Mouse (Mus musculus) regulatory T cell (primary cell): ENCODE results near the gene Ttc32.

Experiments
- in situ Hi-C: fragments of 300-600 bp; cut with MboI, MseI; formaldehyde crosslinking; loops from one replicate; pipeline ENCODE4 v1.15.1; 2025; ENCODE audit warnings: high pct_unique_total_duplicates

Ttc32 gene

DNA sequence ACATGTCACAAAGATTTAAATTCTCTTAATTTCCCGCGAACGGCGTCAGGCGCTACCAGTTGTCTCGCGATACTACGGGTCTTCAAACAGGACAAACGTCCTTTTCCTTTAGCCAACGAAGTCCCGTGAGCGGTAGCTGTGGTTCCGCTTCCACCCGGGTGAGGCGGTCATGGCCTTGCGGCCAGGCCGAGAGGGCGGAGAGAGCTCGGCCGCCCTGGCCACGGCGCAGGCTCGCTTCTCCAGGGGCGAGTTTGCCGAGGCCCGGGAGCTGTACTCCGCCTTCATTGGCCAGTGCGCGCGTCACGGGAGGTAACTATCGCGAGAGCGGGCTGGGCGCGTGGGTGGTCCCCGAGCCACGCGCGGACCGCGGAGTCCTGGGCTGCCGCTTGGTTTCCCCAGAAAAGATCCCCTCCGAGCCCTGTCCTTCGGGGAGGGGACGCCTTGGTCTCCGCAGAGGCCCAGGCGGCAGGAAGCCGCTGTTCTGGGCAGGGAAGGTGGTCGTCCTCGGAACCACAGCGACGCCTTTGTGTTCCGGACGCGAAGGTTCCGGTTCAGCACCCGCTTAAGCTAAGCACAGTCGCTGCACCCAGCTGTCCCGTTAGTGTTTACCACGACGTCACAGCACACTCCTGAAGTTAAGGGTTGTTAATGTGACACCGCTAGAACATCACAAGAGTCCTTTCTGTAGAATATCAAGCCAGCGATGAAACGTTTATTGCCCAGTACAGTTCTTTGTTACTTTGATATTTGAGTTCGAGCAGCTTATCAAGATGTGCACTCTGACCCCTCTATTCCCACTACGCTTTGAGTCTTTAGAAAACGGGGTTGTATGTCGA, at the start of gene Ttc32:
Gene Ttc32 (plus strand): TSS at position 110 of the 836 bp plus-strand sequence.
- in situ Hi-C loops = loop anchor here (5.0 to 25.0 kb wide), 2 partner anchors 108 to 818 kb away; partner anchors contain the start of genes Laptm4a and Ldah

DNA sequence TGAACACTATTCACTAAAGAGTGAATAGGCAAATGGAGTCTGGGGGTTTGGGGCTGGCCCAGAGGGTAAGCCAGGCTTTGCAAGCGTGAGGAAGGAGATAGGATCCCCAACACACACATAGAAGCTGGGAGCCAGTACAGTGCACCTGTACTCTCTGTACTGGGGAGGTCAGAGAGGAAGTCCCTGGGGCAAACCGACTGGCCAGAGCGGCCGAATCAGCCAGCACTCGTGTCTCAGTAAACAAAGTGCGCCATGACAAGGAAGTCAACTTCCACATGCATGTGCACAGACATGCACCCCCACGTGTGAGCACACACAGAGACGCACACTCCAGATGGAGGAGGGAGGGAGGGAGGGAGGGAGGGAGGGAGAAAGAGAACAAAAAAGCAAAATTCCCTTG, 36.6 kb upstream of the Ttc32 start:
- in situ Hi-C loops = no loop called here

DNA sequence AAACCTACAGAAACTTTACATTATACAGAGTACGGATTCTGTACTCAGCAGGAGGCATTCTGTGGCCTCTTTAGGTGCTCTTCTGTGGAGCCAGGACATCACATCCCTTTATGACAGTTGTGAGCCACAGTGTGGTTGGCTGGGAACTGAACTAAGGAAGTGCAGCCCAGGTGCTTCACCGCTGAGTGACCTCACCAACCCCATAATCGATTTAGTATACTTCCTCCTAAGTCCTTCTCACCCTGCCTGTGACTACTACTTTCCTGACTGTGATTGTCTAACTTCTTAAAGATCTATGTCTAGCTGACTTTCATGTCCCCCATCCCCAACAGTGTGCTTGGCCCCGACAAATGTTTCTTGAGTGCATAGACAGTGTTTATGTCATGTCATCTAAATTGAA, 31.5 kb upstream of the Ttc32 start:
- in situ Hi-C loops = no loop called here

DNA sequence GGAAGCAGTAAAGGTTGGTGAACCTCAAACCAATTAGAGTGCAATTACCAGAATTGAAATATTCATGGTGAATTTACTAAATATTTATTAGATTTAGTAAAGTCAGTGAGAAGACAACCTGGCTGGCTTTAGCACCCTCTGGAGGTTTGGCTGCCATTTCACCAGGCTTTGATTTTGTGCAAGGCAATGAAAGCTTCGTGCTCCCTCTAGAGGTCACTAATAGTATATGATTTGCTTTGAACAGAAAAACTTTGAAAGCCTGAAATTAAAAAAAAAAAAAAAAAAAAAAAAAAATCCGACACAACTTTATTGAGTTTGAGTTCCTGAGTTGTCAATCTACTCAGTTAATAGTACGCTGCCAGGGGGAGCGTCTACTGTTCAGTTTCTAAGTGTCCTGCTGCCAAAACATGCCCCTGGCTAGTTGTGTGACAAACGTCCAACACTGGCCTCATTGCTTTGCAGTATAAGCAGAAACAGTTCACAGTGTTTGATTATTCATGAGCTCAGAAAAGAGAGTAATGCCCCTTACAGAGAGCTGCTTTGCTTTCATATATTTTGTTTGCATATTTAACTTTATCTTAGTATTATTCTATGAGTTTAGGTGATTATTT, 27.7 kb upstream of the Ttc32 start:
- in situ Hi-C loops = no loop called here

DNA sequence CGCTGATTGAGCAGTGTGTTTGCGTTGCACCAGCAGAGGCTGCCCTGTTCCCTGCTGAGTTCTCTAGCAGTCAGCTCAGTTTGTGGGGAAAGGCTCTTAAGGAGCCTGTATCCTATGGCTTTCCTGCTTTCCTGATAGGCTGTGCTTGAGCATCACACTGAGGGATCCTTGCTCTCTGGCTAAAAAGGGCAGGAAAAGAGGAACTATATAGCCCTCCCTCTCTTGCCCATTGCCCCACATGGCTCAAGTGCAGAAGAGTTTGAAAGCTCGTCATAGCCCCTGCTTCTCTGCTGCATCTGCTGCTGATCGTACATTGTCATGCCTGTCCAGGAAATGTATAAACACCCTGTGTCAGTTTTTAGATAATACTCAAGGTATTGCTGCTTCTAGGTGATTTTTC, 22.7 kb upstream of the Ttc32 start:
- in situ Hi-C loops = loop anchor here (5.0 kb wide), 2 partner anchors 120 to 240 kb away; no protein-coding TSS in a partner anchor

DNA sequence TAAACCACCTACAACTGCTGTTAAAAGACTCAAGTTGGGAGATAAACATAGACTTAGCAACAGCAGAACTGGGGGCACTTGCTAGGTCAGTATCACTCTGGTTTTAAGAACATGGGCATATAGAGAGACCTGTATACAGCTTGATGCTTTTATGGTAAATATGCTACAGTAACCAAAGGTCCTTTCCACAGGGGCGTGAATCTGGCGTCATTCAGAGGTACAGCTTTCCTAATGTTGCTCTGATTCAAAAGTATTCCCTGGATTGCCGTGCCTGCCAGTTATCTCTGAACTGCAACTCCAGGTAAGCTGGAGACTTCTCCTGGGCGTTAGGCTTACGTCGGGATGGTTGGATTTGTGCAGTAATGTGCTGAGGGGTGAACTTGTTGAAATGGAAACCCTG, 22.0 kb upstream of the Ttc32 start:
- in situ Hi-C loops = loop anchor here (5.0 kb wide), 2 partner anchors 121 to 241 kb away; no protein-coding TSS in a partner anchor

DNA sequence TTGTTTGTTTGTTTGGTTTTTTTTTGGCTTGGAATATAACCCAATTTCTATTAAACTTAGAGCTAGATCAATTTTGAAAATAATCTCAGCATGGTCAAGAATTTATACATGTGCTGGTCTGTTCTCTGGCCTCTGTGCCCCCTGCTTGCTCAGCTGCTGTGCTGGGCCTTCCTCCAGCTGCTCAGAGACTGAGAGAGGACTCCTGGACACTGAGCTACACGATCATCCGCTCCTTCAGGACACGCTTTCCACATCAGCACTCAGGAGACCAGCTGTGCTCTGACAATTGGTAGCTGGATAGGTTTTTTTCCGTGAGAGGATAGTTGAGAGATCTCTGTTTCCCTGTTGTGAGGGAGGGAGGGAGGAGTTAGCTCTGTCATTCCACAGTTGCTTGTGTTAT, 19.5 kb upstream of the Ttc32 start:
- in situ Hi-C loops = no loop called here

DNA sequence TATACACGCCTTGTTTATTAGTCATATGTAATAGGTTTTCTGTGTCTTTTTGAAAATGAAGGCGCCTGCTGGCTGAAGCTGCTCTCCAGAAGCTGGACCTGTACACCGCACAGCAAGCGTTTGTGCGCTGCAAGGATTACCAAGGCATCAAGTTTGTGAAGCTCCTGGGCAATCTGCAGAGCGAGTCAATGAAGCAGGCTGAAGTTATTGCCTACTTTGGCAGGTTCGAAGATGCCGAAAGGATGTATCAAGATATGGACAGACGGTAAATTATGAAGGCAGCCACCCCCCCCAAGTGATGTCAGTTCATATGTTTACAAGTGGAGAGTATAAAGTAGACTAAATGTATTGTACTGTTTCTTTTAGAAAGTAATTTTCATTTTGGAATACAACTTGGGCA, 13.4 kb upstream of the Ttc32 start:
- in situ Hi-C loops = no loop called here

DNA sequence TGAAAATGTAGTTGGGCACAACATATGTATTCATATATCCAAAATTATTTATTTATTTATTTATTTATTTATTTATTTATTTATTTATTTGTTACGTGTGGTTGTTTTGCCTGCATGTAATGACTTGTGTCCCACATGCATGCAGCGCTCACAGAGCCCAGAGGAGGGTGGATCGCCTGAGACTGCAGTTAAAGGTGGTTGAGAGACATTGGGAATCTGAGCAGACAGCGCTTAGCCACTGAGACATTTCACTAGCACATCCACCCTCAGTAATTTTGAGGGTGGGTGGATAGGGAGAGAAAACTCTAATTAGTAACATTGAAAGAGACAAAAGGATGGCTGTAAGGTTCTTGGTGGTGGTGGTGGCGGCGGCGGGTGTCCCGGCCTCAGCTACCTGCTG, 9.4 kb upstream of the Ttc32 start:
- in situ Hi-C loops = no loop called here

DNA sequence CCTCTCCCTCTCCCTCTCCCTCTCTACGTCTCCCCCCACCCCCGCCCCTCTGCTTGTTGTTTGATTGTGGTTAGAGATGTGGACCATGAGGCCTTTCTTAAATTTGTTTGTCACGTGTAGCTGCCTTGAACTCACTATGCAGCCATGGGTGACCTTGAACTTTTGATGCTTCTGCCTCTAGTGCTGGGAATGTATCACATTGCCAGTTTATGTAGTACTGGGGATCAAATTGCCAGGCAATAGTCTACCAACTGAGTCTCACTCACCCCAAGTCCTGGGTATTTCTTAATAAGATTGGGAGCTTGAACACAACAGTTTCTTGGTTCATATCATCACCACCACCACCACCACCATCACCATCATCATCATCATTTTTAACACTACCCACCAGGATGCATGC, 8.8 kb upstream of the Ttc32 start:
- in situ Hi-C loops = no loop called here

DNA sequence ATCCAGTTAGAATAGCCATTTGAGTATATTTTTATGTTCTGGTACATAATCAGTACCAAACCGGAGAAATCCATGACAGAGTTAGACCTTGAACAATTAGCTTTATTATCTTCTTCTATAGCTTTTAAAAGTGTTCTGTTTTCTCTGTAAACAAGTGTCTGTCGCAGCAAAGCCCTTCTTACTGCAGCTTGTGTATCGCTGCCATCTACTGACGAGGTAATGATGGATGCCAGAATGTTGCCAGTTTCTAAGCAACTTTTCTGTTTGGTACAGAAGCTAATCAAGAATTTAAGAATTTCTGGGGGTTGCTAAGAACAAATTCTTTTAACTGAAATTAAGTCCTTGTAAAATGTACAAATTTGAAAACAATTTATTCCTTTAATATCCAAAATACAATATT, 6.8 kb upstream of the Ttc32 start:
- in situ Hi-C loops = no loop called here

DNA sequence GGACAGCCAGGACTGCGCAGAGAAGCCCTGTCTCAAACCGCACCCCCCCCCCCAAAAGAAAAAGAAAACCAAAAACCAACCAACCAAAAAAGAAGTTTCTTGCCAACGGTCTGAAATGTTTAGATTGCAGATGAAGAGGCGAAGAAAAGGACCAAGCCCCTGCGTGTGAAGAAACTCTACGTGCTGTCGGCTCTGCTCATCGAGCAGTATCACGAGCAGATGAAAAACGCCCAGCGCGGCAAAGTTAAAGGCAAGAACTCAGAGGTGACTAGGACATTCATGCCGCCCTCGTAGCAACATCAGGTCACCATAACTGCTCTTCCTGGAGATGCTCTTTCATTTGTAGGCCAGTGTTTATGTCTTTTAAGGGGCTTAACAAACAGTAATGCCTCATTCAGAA, 5.7 kb upstream of the Ttc32 start:
- in situ Hi-C loops = no loop called here

DNA sequence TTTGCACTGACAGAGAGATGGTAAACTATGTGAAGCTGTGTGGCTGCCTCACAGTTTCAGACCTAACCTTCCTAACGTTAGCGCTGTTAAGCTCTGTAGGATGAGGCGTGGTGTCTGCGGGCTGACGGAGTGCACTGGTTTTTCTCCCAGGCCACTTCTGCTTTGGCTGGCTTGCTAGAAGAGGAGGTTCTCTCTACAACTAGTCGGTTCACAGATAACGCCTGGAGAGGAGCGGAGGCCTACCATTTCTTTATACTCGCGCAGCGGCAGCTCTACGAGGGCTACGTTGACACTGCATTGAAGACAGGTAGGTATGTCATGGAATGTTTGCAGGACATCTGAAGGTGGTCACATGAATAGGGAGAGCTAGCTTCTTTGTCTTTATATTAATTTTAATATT, 5.1 kb upstream of the Ttc32 start:
- in situ Hi-C loops = loop anchor here (5.0 to 25.0 kb wide), 2 partner anchors 102 to 812 kb away; partner anchors contain the start of genes Laptm4a and Ldah

DNA sequence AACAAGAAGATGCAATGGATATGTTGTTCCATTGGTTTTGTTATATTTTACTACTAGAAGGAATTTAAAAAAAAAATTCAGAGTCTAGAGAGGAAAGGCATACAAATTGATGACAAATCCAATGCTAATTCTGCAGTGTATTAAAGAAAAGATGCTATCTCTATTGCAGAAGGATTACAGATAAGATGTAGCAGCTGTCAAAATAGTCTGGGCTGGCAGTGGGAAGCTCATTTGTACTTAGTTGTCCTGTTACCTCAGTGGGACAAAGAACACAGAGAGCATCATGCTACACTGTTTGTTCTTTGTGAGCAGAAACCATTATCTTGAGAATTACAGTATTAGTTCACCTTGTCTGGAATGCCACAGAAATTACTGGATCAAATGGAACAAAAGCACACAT, 3.0 kb upstream of the Ttc32 start:
- in situ Hi-C loops = loop anchor here (5.0 to 25.0 kb wide), 2 partner anchors 105 to 815 kb away; partner anchors contain the start of genes Laptm4a and Ldah

DNA sequence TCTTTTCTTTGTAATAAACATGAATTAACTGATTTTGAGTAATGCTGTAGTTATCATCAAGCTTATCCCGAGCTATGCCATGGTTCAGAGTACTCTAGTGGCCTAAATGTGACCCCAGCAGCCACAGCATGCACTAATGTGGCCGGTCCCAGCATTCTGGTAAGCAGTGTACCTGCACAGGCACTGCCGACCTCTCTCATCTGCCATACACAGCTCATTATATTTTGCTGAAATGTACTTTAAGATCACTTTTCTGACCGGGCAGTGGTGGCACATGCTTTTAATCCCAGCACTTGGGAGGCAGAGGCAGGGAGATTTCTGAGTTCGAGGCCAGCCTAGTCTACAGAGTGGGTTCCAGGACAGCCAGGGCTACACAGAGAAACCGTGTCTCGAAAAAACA, 981 bp upstream of the Ttc32 start:
- in situ Hi-C loops = loop anchor here (5.0 to 25.0 kb wide), 2 partner anchors 107 to 817 kb away; partner anchors contain the start of genes Laptm4a and Ldah

DNA sequence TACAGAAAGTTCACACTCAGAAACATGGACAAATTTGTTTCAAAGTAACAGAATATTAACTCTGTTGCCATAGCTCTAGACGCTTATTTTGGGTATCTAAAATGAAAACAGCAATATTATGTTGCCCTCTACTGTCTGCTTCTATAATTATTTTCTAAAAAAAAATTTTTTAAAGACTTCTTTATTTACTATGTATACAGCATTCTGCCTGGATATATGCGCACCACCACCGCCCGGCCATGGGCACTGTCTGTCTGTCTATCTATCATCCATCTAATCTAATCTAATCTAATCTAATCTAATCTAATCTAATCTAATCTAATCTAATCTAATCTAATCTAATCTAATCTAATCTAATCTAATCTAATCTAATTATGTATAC, 300 bp upstream of the Ttc32 start:
- in situ Hi-C loops = loop anchor here (5.0 to 25.0 kb wide), 2 partner anchors 107 to 817 kb away; partner anchors contain the start of genes Laptm4a and Ldah

DNA sequence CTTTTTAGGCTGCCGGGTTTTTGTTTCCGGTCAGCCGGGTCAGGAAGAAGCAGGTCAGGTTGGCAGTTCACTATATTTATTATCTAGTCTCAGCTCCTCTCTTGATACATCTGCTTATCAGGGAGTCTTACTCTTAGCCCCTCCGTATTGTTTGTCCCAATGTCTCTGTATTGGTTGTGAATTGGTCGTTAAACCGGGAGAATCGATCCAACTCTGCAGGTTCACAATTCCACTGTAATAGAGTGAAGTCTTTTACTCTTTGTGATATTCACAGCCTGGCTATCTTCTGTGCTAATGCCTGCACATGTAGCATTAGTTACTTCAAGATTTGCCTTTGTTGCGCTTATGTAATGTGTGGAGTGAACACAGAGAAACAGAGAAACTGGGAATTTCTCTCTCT, 1.4 kb downstream of the Ttc32 start:
- in situ Hi-C loops = loop anchor here (25.0 kb wide), 1 partner anchor 819 kb away; the partner anchor contains the start of gene Ldah

DNA sequence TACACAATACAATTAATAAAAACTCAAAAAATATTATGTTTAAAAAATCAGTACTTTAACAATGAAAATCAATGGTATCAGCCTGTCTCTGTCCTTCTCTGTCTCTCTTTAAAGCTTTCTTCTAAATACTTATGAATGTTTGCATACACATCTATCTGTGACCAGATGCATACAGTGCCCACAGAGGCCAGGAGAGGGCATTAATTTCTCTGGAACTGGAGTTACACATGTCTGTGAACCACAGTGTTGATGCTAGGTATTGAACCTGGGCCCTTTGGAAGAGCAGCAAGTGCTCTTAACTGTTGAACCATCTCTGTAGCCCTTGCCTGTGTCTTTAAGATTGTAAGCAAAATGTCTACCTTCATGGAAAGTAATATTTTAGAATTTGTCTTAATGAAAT, 3.3 kb downstream of the Ttc32 start:
- in situ Hi-C loops = loop anchor here (25.0 kb wide), 1 partner anchor 821 kb away; the partner anchor contains the start of gene Ldah

DNA sequence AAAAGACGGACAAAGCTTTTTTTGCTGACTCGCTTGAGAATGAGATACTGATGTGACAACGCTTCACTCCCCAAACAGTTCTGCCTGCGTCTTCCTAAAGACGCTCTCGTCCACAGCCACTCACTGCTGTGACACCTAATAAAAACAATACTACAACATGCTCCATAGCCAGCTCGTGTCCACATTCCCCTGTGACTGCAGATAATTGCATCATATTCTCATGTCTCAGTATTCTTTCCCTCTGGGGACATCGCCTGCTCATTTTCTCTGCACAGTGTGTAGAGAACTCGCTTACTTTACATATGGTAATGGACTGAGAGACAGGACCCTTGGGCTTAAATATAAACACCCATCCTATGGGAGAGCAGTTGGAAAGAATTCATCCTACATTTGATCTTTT, 6.6 kb downstream of the Ttc32 start:
- in situ Hi-C loops = loop anchor here (5.0 to 25.0 kb wide), 2 partner anchors 824 to 1356 kb away; partner anchors contain the start of genes Ldah and Rdh14

DNA sequence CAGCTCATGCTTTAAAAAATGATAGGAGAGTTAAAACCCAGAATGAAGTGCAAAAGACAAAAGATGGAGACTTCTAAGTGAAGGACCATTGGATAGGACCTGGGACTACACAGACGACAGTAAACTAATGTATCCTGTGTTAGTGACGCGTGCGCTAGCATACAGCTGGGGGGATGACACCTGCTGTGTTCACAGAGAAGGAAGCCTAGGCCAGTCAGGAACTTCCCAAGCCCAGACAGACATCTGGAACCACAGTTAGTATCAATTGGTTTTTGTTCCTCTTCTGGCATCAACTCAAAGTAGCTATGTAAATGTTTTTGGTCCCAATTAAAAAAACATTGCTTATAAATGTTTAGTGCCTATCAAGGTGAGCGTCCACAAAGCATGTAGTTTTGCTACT, 10.4 kb downstream of the Ttc32 start:
- in situ Hi-C loops = loop anchor here (25.0 kb wide), 1 partner anchor 828 kb away; the partner anchor contains the start of gene Ldah

DNA sequence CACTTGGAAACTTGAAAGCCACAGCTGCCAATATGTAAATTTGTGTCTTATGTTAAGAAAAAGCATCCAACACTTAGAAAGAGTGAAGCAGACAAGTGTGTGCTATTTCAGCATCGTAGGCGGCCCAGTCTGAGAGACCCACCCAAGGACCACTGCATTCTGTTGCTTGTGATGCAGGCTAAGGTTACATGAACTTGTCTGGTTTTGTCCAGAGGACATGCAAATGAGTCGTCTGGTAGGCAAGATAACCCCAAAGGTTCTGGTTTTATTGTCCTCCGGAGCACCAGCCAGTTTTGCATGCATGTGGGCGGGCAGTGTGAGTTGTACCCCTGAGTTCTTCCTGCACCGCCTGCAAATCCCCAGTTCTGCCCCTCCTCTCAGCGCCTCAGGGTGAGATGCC, 10.9 kb downstream of the Ttc32 start:
- in situ Hi-C loops = loop anchor here (25.0 kb wide), 1 partner anchor 828 kb away; the partner anchor contains the start of gene Ldah

DNA sequence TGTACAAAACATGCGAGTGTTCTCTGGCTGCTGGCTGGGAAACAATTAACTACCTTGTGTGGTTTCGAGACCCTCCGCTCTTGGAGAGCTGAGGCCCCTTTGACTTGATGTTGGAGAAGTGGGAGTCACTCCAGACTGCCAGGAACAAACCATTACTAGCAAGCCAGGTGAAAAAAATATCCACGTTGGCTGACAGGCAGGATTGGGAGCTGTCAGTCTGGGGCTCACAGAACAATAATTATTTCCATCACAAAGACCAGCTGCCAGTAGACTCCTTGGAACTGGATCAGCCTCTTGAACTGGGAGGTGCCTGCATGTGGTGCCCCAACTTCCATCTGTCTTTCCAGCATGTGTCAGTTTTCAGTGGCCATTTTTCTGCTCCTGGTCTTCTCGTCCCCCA, 12.5 kb downstream of the Ttc32 start:
- in situ Hi-C loops = loop anchor here (25.0 kb wide), 1 partner anchor 830 kb away; the partner anchor contains the start of gene Ldah
